Mouse (Mus musculus): ENCODE measurements at regions not wholly inside any gene's neighbourhood (a gene's known extent, or its start where the extent isn't known, plus 50 kb on each side); places are given as distances from the start of the nearest gene placed in this dataset.

DNA sequence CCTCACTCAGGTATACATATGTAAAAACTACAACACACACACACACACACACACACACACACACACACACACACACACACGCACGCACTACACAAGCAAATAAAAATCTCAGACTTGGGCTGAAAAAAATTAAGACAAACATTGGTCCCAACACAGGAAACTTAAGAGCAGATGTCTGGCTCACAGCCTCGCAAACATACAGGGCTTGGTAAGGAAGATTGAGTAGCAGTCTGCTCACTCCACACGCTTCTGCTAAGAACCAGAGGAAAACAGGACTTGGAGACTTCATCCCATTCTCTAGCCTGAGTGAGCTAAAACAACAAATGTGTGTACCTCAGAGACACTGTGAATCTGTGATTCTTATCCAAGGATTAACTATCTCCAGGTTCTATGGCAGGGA, 132.3 kb upstream of the Sox11 start:
- no peak for TF ChIP-seq CTCF (IDR thresholded peaks at IDR 0.05; ENCODE audit: insufficient read depth, low read length)
- no peak for TF ChIP-seq POLR2A (IDR thresholded peaks at IDR 0.05; ENCODE audit: borderline replicate concordance, extremely low read depth, low read depth, low read length)
